ENCODE assay signal across 15 mouse cellular contexts in the genomic region with DNA sequence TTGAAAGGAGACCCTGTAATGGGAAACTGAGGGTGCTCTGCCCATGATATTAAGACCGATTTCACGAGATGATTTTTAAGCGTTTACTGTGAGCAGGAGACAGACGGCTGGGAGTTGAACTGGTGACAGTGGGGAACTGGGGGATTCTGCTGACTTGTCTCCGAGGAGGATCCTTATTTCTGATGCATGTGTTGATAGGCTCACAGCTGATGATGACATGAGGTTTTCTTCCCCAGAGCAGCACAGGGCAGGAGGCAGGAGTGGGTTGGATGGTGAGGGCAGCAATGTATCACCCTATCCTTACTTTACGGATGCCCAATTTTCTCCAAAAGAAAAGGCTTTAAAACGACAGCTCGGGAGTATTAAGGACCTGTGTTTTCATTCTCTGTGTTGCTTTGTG. TPM values are rescaled to one million over a fixed set of nuclear protein-coding genes. Genes with fewer than 3 reads are reported as not detected.
DNase-seq lines count a peak whose midpoint lies in the region; ATAC-seq and TF ChIP-seq lines count a peak whose summit lies in the region.
"Had no signal": no experiment of that assay in that cellular context is flagged by ENCODE, and none has a peak within 500 bp of the region (broad histone marks: within the 10 kb centered on the region; RNA-seq: fewer than 3 reads in every experiment).

No protein-coding gene starts in this region.

- TF ChIP-seq CTCF in midbrain, postnatal 0 days (IDR thresholded peaks at IDR 0.05), result no peak

- 43% methylated on average over 8 of the region's 8 CpGs for WGBS in heart, embryonic 14.5 days
- 52% methylated on average over 8 of the region's 8 CpGs for WGBS in midbrain, embryonic 10.5 days
- 41% methylated on average over 8 of the region's 8 CpGs for WGBS in midbrain, postnatal 0 days
- 38% methylated on average over 8 of the region's 8 CpGs for WGBS in liver, embryonic 13.5 days (ENCODE audit: insufficient replicate concordance)

- peak overlapping the region; percentile 71 to 74 for H3K4me3 ChIP-seq in heart, embryonic 14.5 days (ENCODE audit: control insufficient read depth in 1 of 2, insufficient read depth in 1 of 2, low read depth in 1 of 2, low read length in 2 of 2)
- no peak overlapping the region for H3K4me3 ChIP-seq in midbrain, embryonic 10.5 days
- no peak overlapping the region for H3K4me3 ChIP-seq in midbrain, postnatal 0 days (ENCODE audit: low read depth, low read length)
- H3K4me3 ChIP-seq in liver, embryonic 13.5 days (replicated peaks), result peak overlapping the region; percentile 83
- H3K4me3 ChIP-seq: limb, embryonic 13.5 days had no signal

- H3K4me1 ChIP-seq in heart, embryonic 14.5 days (ENCODE audit: control insufficient read depth in 2 of 2, insufficient read depth in 2 of 2, low read length in 2 of 2), result peaks cover 41 to 62% of the 10 kb centered on the region in 2 experiments
- peaks cover 50% of the 10 kb centered on the region for H3K4me1 ChIP-seq in midbrain, embryonic 10.5 days
- no peaks in the 10 kb centered on the region for H3K4me1 ChIP-seq in midbrain, postnatal 0 days (ENCODE audit: insufficient read depth, low read length)
- H3K4me1 ChIP-seq in liver, embryonic 13.5 days (replicated peaks), result peaks cover 84% of the 10 kb centered on the region

- peak overlapping the region; percentile 85 for H3K4me2 ChIP-seq in heart, embryonic 14.5 days (ENCODE audit: low read length)
- no peak overlapping the region for H3K4me2 ChIP-seq in midbrain, postnatal 0 days (ENCODE audit: low read depth, low read length, poor library complexity, severe bottlenecking)
- H3K4me2 ChIP-seq in liver, embryonic 13.5 days, result peak overlapping the region; percentile 93

- intact Hi-C loops in heart, postnatal 14 days (cut with DNase I), result no loop called here
- intact Hi-C loops in left cerebral cortex, postnatal 10 days (cut with DNase I), result loop anchor here (5.0 kb wide), 1 partner anchor 37 kb away; no protein-coding TSS in a partner anchor
- intact Hi-C loops in left cerebral cortex, postnatal 36 days (cut with DNase I), result no loop called here

- no peak for ATAC-seq in heart, embryonic 14.5 days (ENCODE audit: insufficient number of reproducible peaks, insufficient read depth, low FRiP score, low read depth)
- no peak for ATAC-seq in midbrain, postnatal 0 days (ENCODE audit: low FRiP score)
- no peak for ATAC-seq in liver, embryonic 13.5 days (ENCODE audit: low read depth)
- ATAC-seq: CD4-positive, CD25-positive, alpha-beta regulatory T cell, adult 4 months; midbrain, embryonic 16.5 days; Patski had no signal

- H3K36me3 ChIP-seq in heart, embryonic 14.5 days (ENCODE audit: control insufficient read depth, insufficient read depth, low read length), result peaks cover 29% of the 10 kb centered on the region
- no peaks in the 10 kb centered on the region for H3K36me3 ChIP-seq in midbrain, embryonic 10.5 days
- no peaks in the 10 kb centered on the region for H3K36me3 ChIP-seq in midbrain, postnatal 0 days (ENCODE audit: insufficient read depth, low read length)
- H3K36me3 ChIP-seq in liver, embryonic 13.5 days, result peaks cover 40% of the 10 kb centered on the region
- H3K36me3 ChIP-seq: limb, embryonic 13.5 days had no signal

- DNase-seq in heart, postnatal 14 days, result no peak
- DNase-seq in midbrain, embryonic 10.5 days (ENCODE audit: low spot score), result no peak
- DNase-seq in midbrain, postnatal 0 days (ENCODE audit: low spot score), result no peak
- no peak for DNase-seq in liver, embryonic 13.5 days
- DNase-seq in left cerebral cortex, postnatal 10 days (ENCODE audit: extremely low spot score in 1 of 2, low spot score in 2 of 2), result no peak
- DNase-seq in left cerebral cortex, postnatal 36 days (ENCODE audit: low spot score in 2 of 2), result no peak
- no peak for DNase-seq in cerebellum, postnatal 36 days
- DNase-seq: adrenal gland, adult 2 months; layer of hippocampus, postnatal 36 days; right cerebral cortex, postnatal 4 days had no signal

- H3K27ac ChIP-seq in heart, embryonic 14.5 days (replicated peaks in 1 of 2; ENCODE audit: control insufficient read depth in 1 of 2, insufficient read depth in 1 of 2, low read depth in 2 of 2, low read length in 2 of 2), result peak overlapping the region; percentile 72 to 99
- H3K27ac ChIP-seq in midbrain, embryonic 10.5 days (replicated peaks), result peak overlapping the region; percentile 25
- no peak overlapping the region for H3K27ac ChIP-seq in midbrain, postnatal 0 days (ENCODE audit: low read depth, low read length)
- peak overlapping the region; percentile 98 for H3K27ac ChIP-seq in liver, embryonic 13.5 days
- H3K27ac ChIP-seq: limb, embryonic 13.5 days had no signal

- H3K27me3 ChIP-seq in heart, embryonic 14.5 days (ENCODE audit: control insufficient read depth, insufficient read depth, low read length), result no peaks in the 10 kb centered on the region
- peaks cover 32% of the 10 kb centered on the region for H3K27me3 ChIP-seq in midbrain, embryonic 10.5 days (ENCODE audit: low read depth, poor library complexity, severe bottlenecking)
- H3K27me3 ChIP-seq in midbrain, postnatal 0 days (ENCODE audit: insufficient read depth, low read length), result peaks cover 5% of the 10 kb centered on the region; the same call in 1 of the 2 replicates
- no peaks in the 10 kb centered on the region for H3K27me3 ChIP-seq in liver, embryonic 13.5 days
- H3K27me3 ChIP-seq: Patski had no signal

- H3K9ac ChIP-seq in heart, embryonic 14.5 days (ENCODE audit: low read length), result peak overlapping the region; percentile 95
- H3K9ac ChIP-seq in midbrain, postnatal 0 days (replicated peaks; ENCODE audit: low read length, poor library complexity, severe bottlenecking), result no peak overlapping the region
- peak overlapping the region; percentile 92 for H3K9ac ChIP-seq in liver, embryonic 13.5 days
- H3K9ac ChIP-seq: limb, embryonic 13.5 days had no signal

- H3K9me3 ChIP-seq in heart, embryonic 14.5 days (ENCODE audit: control insufficient read depth, low read length), result no peaks in the 10 kb centered on the region
- H3K9me3 ChIP-seq in midbrain, embryonic 10.5 days (replicated peaks), result no peaks in the 10 kb centered on the region
- H3K9me3 ChIP-seq in midbrain, postnatal 0 days (ENCODE audit: low read length), result no peaks in the 10 kb centered on the region
- no peaks in the 10 kb centered on the region for H3K9me3 ChIP-seq in liver, embryonic 13.5 days (replicated peaks)
- H3K9me3 ChIP-seq: limb, embryonic 13.5 days had no signal

RNA-seq across cellular contexts. Expression of a gene that starts 2.0 kb away (rescaled TPM):
- 140 and 160 TPM in 2 replicates for polyA plus RNA-seq in heart, embryonic 14.5 days (2014; fragmentation: Nextera tagmentation; extraction: Ambion mirVana)
- 100 to 1,000 TPM; 181 to 209 TPM for total RNA-seq in heart, postnatal 14 days (2021)
- 9.0 and 10.0 TPM in 2 replicates for polyA plus RNA-seq in midbrain, embryonic 10.5 days (2016; fragmentation: Nextera tagmentation; extraction: Ambion mirVana)
- 13.3 and 16.0 TPM in 2 replicates for total RNA-seq in midbrain, postnatal 0 days (2014; rRNA removed)
- 6.8 and 8.6 TPM in 2 replicates for polyA plus RNA-seq in midbrain, postnatal 0 days (2015; fragmentation: Nextera tagmentation; extraction: Ambion mirVana)
- 63.8 and 68.2 TPM in 2 replicates for polyA plus RNA-seq in liver, embryonic 13.5 days (2015; fragmentation: Nextera tagmentation; extraction: Ambion mirVana)
- total RNA-seq in left cerebral cortex, postnatal 10 days (2021), result 1 to 10 TPM; 6.9 TPM
- 10 to 100 TPM; 11.2 to 11.5 TPM for total RNA-seq in left cerebral cortex, postnatal 36 days (2021)

Comparison
In these comparisons a context has a peak if more than half of its experiments do, and no peak if none do; other contexts are left out.
1. H3K4me3 ChIP-seq: peak in heart, embryonic 14.5 days (2 of 2) and liver, embryonic 13.5 days (single experiment); none in midbrain, embryonic 10.5 days (single experiment) and midbrain, postnatal 0 days (single experiment).
2. RNA of a gene that starts 2.0 kb away (total RNA-seq): 181 to 209 TPM in heart, postnatal 14 days; 13.3 to 16.0 TPM in midbrain, postnatal 0 days, 11.2 to 11.5 TPM in left cerebral cortex, postnatal 36 days and 6.9 TPM in left cerebral cortex, postnatal 10 days; every median in the first group is over 10 times any median in the second.